Mouse (Mus musculus) hindbrain, postnatal 0 days (tissue): ENCODE data around the gene Vwa7. TPM values are rescaled to one million over a fixed set of nuclear protein-coding genes. Genes with fewer than 3 reads are reported as not detected.
A peak's percentile ranks its signal among the peaks of the same experiment; 100 is the strongest.

ENCODE experiments used
- ATAC-seq: fragments of 200-750 bp; cut with Nextera tagmentation; 2 replicates; pipeline ENCODE4 v1.8.0; 2017; ENCODE audit warnings: mild to moderate bottlenecking, moderate TSS enrichment, moderate library complexity
- DNase-seq: peaks from one replicate; pipeline ENCODE4 v3.0.0-alpha.2; 2015; ENCODE audit warnings: low spot score
- H3K27ac ChIP-seq: fragments of 300-500 bp; sonication (generic); 2 replicates; pipeline ENCODE4 v1.5.1; 2014; ENCODE audit warnings: mild to moderate bottlenecking
- H3K27me3 ChIP-seq: fragments of 300-500 bp; sonication (generic); 2 replicates; pipeline ENCODE4 v1.6.1; 2014; ENCODE audit warnings: low read length, mixed read lengths; ENCODE audit not compliant: insufficient read depth
- H3K36me3 ChIP-seq: fragments of 300-500 bp; sonication (generic); 2 replicates; pipeline ENCODE4 v1.6.1; 2014; ENCODE audit warnings: low read length, mixed read lengths; ENCODE audit not compliant: insufficient read depth
- H3K4me1 ChIP-seq: fragments of 300-500 bp; sonication (generic); 2 replicates; pipeline ENCODE4 v1.6.1; 2014; ENCODE audit warnings: antibody characterized with exemption, low read length, mixed read lengths; ENCODE audit not compliant: insufficient read depth
- H3K4me2 ChIP-seq: fragments of 300-500 bp; sonication (generic); 2 replicates; pipeline ENCODE4 v1.6.1; 2014; ENCODE audit warnings: low read depth, mild to moderate bottlenecking, low read length, moderate library complexity, mixed read lengths
- H3K4me3 ChIP-seq: fragments of 300-500 bp; sonication (generic); 2 replicates; pipeline ENCODE4 v1.5.1; 2014; ENCODE audit warnings: low read length
- H3K9ac ChIP-seq: fragments of 300-500 bp; sonication (generic); replicated peaks from 2 replicates; pipeline ENCODE4 v1.6.1; 2014; ENCODE audit warnings: mild to moderate bottlenecking, low read length, moderate library complexity, mixed read lengths
- H3K9me3 ChIP-seq: fragments of 300-500 bp; sonication (generic); 2 replicates; pipeline ENCODE4 v1.6.1; 2016; ENCODE audit warnings: low read length, mixed read lengths
- CTCF ChIP-seq: IDR thresholded peaks from 2 replicates; pipeline ENCODE4 v1.5.1; 2016; ENCODE audit warnings: antibody characterized with exemption, control low read depth, low read depth
- WGBS: fragments of 180-500 bp; shearing (Covaris S2); extraction: QIAGEN DNeasy Blood & Tissue Kit; methylation state at CpG from one replicate; pipeline ENCODE4 v1.1.7; 2014; 5-methylcytosine and 5-hydroxymethylcytosine counted together
- polyA plus RNA-seq: library from polyadenylated mRNA; unstranded; fragments of >200 nt; fragmentation: Nextera tagmentation; extraction: Ambion mirVana; gene quantifications from 2 replicates; pipeline ENCODE4 v1.2.1, GENCODE M21; 2015
- total RNA-seq: library from RNA; depleted of rRNA; stranded (reverse); fragments of >200 nt; gene quantifications from 2 replicates; pipeline ENCODE4 v1.2.3, GENCODE M21; 2014

The Vwa7 gene
- total and polyA plus RNA-seq, 2 experiments from 2014 or later = 0.11 to 0.68 TPM

- ATAC-seq = peak; percentile 75
- TF ChIP-seq CTCF = peak; percentile 98
These were observed 4.9 kb downstream of the Vwa7 start for GRCm38 (mm10) chr17:35021163-35021808.

GRCm38 (mm10) chr17:35021842-35022477 lies 5.6 kb downstream of the Vwa7 start:
- no peak for DNase-seq
- Histone ChIP-seq H3K27me3 (no peaks in the 10 kb centered on the region), H3K4me3 (no peak overlapping the region), H3K9me3 (no peaks in the 10 kb centered on the region), H3K27ac (no peak overlapping the region), H3K4me2 (no peak overlapping the region), H3K36me3 (no peaks in the 10 kb centered on the region), H3K4me1 (peaks cover 6% of the 10 kb centered on the region), H3K9ac (no peak overlapping the region)
- 63% methylated on average over 6 of the region's 6 CpGs for WGBS
- TF ChIP-seq CTCF = no peak
- no peak for ATAC-seq

More at GRCm38 (mm10) chr17:35021163-35021808, 4.9 kb downstream of the Vwa7 start:
- no peaks in the 10 kb centered on the region for H3K36me3 ChIP-seq
- no peak overlapping the region for H3K4me3 ChIP-seq
- no peak overlapping the region for H3K9ac ChIP-seq
- WGBS = 6% methylated on average over 17 of the region's 17 CpGs
- H3K9me3 ChIP-seq = no peaks in the 10 kb centered on the region
- DNase-seq = peak; percentile 81
- 0 out of 2 replicates have a peak overlapping the region, but pooled peaks have one; percentile 17 for H3K4me2 ChIP-seq
- H3K27me3 ChIP-seq = no peaks in the 10 kb centered on the region
- H3K27ac ChIP-seq = no peak overlapping the region
- peaks cover 6% of the 10 kb centered on the region for H3K4me1 ChIP-seq

GRCm38 (mm10) chr17:35022541-35023060 lies 6.2 kb downstream of the Vwa7 start:
- Histone ChIP-seq H3K27me3 (no peaks in the 10 kb centered on the region), H3K27ac (no peak overlapping the region), H3K4me1 (peaks cover 6% of the 10 kb centered on the region), H3K36me3 (no peaks in the 10 kb centered on the region), H3K4me2 (no peak overlapping the region), H3K9me3 (no peaks in the 10 kb centered on the region), H3K9ac (no peak overlapping the region), H3K4me3 (no peak overlapping the region)
- DNase-seq = no peak
- TF ChIP-seq CTCF = no peak
- WGBS = 95% methylated on average over 8 of the region's 8 CpGs
- ATAC-seq = no peak

- Histone ChIP-seq H3K9ac (no peak overlapping the region), H3K27me3 (no peaks in the 10 kb centered on the region), H3K27ac (no peak overlapping the region), H3K9me3 (no peaks in the 10 kb centered on the region), H3K4me3 (no peak overlapping the region), H3K36me3 (no peaks in the 10 kb centered on the region), H3K4me1 (peaks cover 6% of the 10 kb centered on the region), H3K4me2 (no peak overlapping the region)
- TF ChIP-seq CTCF = no peak
- 85% methylated on average over 5 of the region's 5 CpGs for WGBS
- no peak for ATAC-seq
- DNase-seq = no peak
These were observed 6.8 kb downstream of the Vwa7 start for GRCm38 (mm10) chr17:35023221-35023620.

- no peak for TF ChIP-seq CTCF
- H3K4me3 ChIP-seq = no peak overlapping the region
- no peak overlapping the region for H3K9ac ChIP-seq
- 72% methylated on average over 4 of the region's 4 CpGs for WGBS
- ATAC-seq (no peak), DNase-seq (no peak)
- no peak overlapping the region for H3K4me2 ChIP-seq
- no peaks in the 10 kb centered on the region for H3K27me3 ChIP-seq
- peaks cover 6% of the 10 kb centered on the region for H3K4me1 ChIP-seq
- no peak overlapping the region for H3K27ac ChIP-seq
- H3K36me3 ChIP-seq = no peaks in the 10 kb centered on the region
- no peaks in the 10 kb centered on the region for H3K9me3 ChIP-seq
These were observed 7.4 kb downstream of the Vwa7 start for GRCm38 (mm10) chr17:35023756-35024155.

GRCm38 (mm10) chr17:35024261-35024660 lies 7.9 kb downstream of the Vwa7 start:
- Histone ChIP-seq H3K36me3 (no peaks in the 10 kb centered on the region), H3K27ac (no peak overlapping the region), H3K4me1 (peaks cover 6% of the 10 kb centered on the region), H3K4me3 (no peak overlapping the region), H3K4me2 (no peak overlapping the region), H3K9me3 (no peaks in the 10 kb centered on the region), H3K27me3 (no peaks in the 10 kb centered on the region), H3K9ac (no peak overlapping the region)
- DNase-seq = no peak
- ATAC-seq = no peak
- WGBS = 69% methylated on average over 13 of the region's 13 CpGs
- no peak for TF ChIP-seq CTCF
